Mouse (Mus musculus) C2C12 (cell line): Measurements from ENCODE around the gene Tpm3. TPM values are rescaled to one million over a fixed set of nuclear protein-coding genes. Genes with fewer than 3 reads are reported as not detected.

Source experiments
- H3K27me3 ChIP-seq: one replicate; pipeline ENCODE4 v1.6.1; 2011; ENCODE audit not compliant: control insufficient read depth, insufficient read depth, insufficient read length
- H3K36me3 ChIP-seq: one replicate; pipeline ENCODE4 v1.6.1; 2011; ENCODE audit not compliant: control insufficient read depth, insufficient read depth
- H3K4me3 ChIP-seq: one replicate; pipeline ENCODE4 v1.5.1; 2011; ENCODE audit warnings: mild to moderate bottlenecking, control low read depth; ENCODE audit not compliant: poor library complexity, insufficient read depth, severe bottlenecking
- H3K79me2 ChIP-seq: one replicate; pipeline ENCODE4 v1.6.1; 2011; ENCODE audit not compliant: control insufficient read depth, insufficient read depth
- H3K79me3 ChIP-seq: one replicate; pipeline ENCODE4 v1.6.1; 2011; ENCODE audit warnings: low read depth, control low read depth
- H3ac ChIP-seq: one replicate; pipeline ENCODE3; 2011; ENCODE audit warnings: low read depth; ENCODE audit not compliant: control insufficient read depth, insufficient read length
- CEBPB ChIP-seq: IDR thresholded peaks from one replicate; pipeline ENCODE4 v1.6.1; 2011; ENCODE audit warnings: low read depth, mild to moderate bottlenecking, control low read depth, moderate library complexity
- CTCF ChIP-seq: IDR thresholded peaks from one replicate; pipeline ENCODE4 v1.5.1; 2011; ENCODE audit not compliant: control insufficient read depth, insufficient read depth, insufficient read length
- FOSL1 ChIP-seq: IDR thresholded peaks from one replicate; pipeline ENCODE4 v1.8.0; 2011; ENCODE audit warnings: mild to moderate bottlenecking, low read length; ENCODE audit not compliant: poor library complexity, insufficient read depth, severe bottlenecking
- MAX ChIP-seq: IDR thresholded peaks from one replicate; pipeline ENCODE4 v1.6.1; 2011; ENCODE audit warnings: mild to moderate bottlenecking, control low read depth
- MYOD1 ChIP-seq: IDR thresholded peaks from one replicate; pipeline ENCODE4 v1.6.1; 2011; ENCODE audit warnings: low read depth; ENCODE audit not compliant: control insufficient read depth, insufficient read length
- MYOG ChIP-seq: IDR thresholded peaks from one replicate; pipeline ENCODE4 v1.6.1; 2011; ENCODE audit not compliant: control insufficient read depth, insufficient read length; ENCODE audit errors: extremely low read depth
- USF1 ChIP-seq: IDR thresholded peaks from one replicate; pipeline ENCODE4 v1.6.1; 2011; ENCODE audit warnings: low read depth, mild to moderate bottlenecking, control low read depth, moderate library complexity
- polyA plus RNA-seq: library from polyadenylated mRNA; unstranded; fragments of >200 nt; fragmentation: generic; extraction: Trizol; gene quantifications from one replicate; pipeline ENCODE4 v1.2.1, GENCODE M21; 2012; ENCODE audit warnings: missing spikeins

Tpm3 gene
- polyA plus RNA-seq, 1 experiment: 341 TPM

- H3ac ChIP-seq: no peak overlapping the region
- H3K36me3 ChIP-seq: no peaks in the 10 kb centered on the region
- no peaks in the 10 kb centered on the region for H3K79me2 ChIP-seq
- no peak overlapping the region for H3K4me3 ChIP-seq
- no peaks in the 10 kb centered on the region for H3K79me3 ChIP-seq
- TF ChIP-seq CTCF: no peak
- TF ChIP-seq MAX: no peak
- TF ChIP-seq FOSL1: no peak
- no peak for TF ChIP-seq CEBPB
- no peak for TF ChIP-seq MYOG
- no peak for TF ChIP-seq MYOD1
- TF ChIP-seq USF1: no peak
- no peaks in the 10 kb centered on the region for H3K27me3 ChIP-seq
Observed at GRCm38 (mm10) chr3:90134483-90134882, 62.0 kb downstream of the Tpm3 start.

- no peak overlapping the region for H3ac ChIP-seq
- H3K36me3 ChIP-seq: no peaks in the 10 kb centered on the region
- H3K27me3 ChIP-seq: no peaks in the 10 kb centered on the region
- no peak for TF ChIP-seq CEBPB
- TF ChIP-seq FOSL1: no peak
- TF ChIP-seq MYOG: no peak
- no peak for TF ChIP-seq MAX
- no peak for TF ChIP-seq CTCF
- no peak for TF ChIP-seq MYOD1
- TF ChIP-seq USF1: no peak
- no peak overlapping the region for H3K4me3 ChIP-seq
- no peaks in the 10 kb centered on the region for H3K79me2 ChIP-seq
- H3K79me3 ChIP-seq: no peaks in the 10 kb centered on the region
Observed at GRCm38 (mm10) chr3:90134993-90135392, 62.5 kb downstream of the Tpm3 start.

GRCm38 (mm10) chr3:90136660-90137059, 64.2 kb downstream of the Tpm3 start:
- no peaks in the 10 kb centered on the region for H3K36me3 ChIP-seq
- TF ChIP-seq FOSL1: no peak
- no peak for TF ChIP-seq USF1
- no peak for TF ChIP-seq MYOG
- TF ChIP-seq CEBPB: no peak
- TF ChIP-seq MAX: no peak
- no peak for TF ChIP-seq MYOD1
- TF ChIP-seq CTCF: no peak
- no peak overlapping the region for H3K4me3 ChIP-seq
- no peaks in the 10 kb centered on the region for H3K79me2 ChIP-seq
- no peak overlapping the region for H3ac ChIP-seq
- no peaks in the 10 kb centered on the region for H3K79me3 ChIP-seq
- no peaks in the 10 kb centered on the region for H3K27me3 ChIP-seq

- Histone ChIP-seq H3ac (no peak overlapping the region), H3K27me3 (no peaks in the 10 kb centered on the region), H3K36me3 (no peaks in the 10 kb centered on the region), H3K79me2 (no peaks in the 10 kb centered on the region), H3K79me3 (no peaks in the 10 kb centered on the region), H3K4me3 (no peak overlapping the region)
- no peak for TF ChIP-seq USF1
- TF ChIP-seq MYOD1: no peak
- TF ChIP-seq FOSL1: no peak
- no peak for TF ChIP-seq MYOG
- TF ChIP-seq MAX: no peak
- no peak for TF ChIP-seq CEBPB
- TF ChIP-seq CTCF: no peak
Observed at GRCm38 (mm10) chr3:90137606-90138005, 65.2 kb downstream of the Tpm3 start.

- Histone ChIP-seq H3K79me2 (no peaks in the 10 kb centered on the region), H3K79me3 (no peaks in the 10 kb centered on the region), H3ac (no peak overlapping the region), H3K4me3 (no peak overlapping the region), H3K36me3 (no peaks in the 10 kb centered on the region), H3K27me3 (no peaks in the 10 kb centered on the region)
- TF ChIP-seq USF1: no peak
- TF ChIP-seq CTCF: no peak
Observed at GRCm38 (mm10) chr3:90139962-90140361, 67.5 kb downstream of the Tpm3 start.

- Histone ChIP-seq H3ac (no peak overlapping the region), H3K36me3 (no peaks in the 10 kb centered on the region), H3K79me2 (no peaks in the 10 kb centered on the region), H3K27me3 (no peaks in the 10 kb centered on the region), H3K79me3 (no peaks in the 10 kb centered on the region), H3K4me3 (no peak overlapping the region)
- TF ChIP-seq MAX (no peak), MYOD1 (no peak), USF1 (no peak), FOSL1 (no peak), CTCF (no peak)
Observed at GRCm38 (mm10) chr3:90145461-90145860, 73.0 kb downstream of the Tpm3 start.
